Mouse (Mus musculus) limb, embryonic 14.5 days (tissue): ENCODE measurements around the gene Apold1. TPM values are rescaled to one million over a fixed set of nuclear protein-coding genes. Genes with fewer than 3 reads are reported as not detected.

Experiments
- ATAC-seq: fragments of 200-750 bp; cut with Nextera tagmentation; 2 replicates; pipeline ENCODE4 v1.8.0; 2017; ENCODE audit warnings: low read depth, moderate number of reproducible peaks, moderate TSS enrichment; ENCODE audit not compliant: low FRiP score
- DNase-seq: peaks from one replicate; pipeline ENCODE4 v3.0.0-alpha.2; 2015; ENCODE audit warnings: low spot score
- H3K27ac ChIP-seq: fragments of 300-500 bp; sonication (generic); replicated peaks from 2 replicates; pipeline ENCODE4 v1.5.1; 2014; ENCODE audit warnings: low read depth, mild to moderate bottlenecking, low read length, moderate library complexity, mixed read lengths
- H3K27me3 ChIP-seq: fragments of 300-500 bp; sonication (generic); 2 replicates; pipeline ENCODE4 v1.6.1; 2014; ENCODE audit warnings: low read length, mixed read lengths; ENCODE audit not compliant: control insufficient read depth, insufficient read depth
- H3K36me3 ChIP-seq: fragments of 300-500 bp; sonication (generic); 2 replicates; pipeline ENCODE4 v1.6.1; 2014; ENCODE audit warnings: mild to moderate bottlenecking, low read length, moderate library complexity, mixed read lengths; ENCODE audit not compliant: control insufficient read depth, insufficient read depth
- H3K4me1 ChIP-seq: fragments of 300-500 bp; sonication (generic); 2 replicates; pipeline ENCODE4 v1.6.1; 2014; ENCODE audit warnings: antibody characterized with exemption, low read length, mixed read lengths; ENCODE audit not compliant: control insufficient read depth, insufficient read depth
- H3K4me2 ChIP-seq: fragments of 300-500 bp; sonication (generic); replicated peaks from 2 replicates; pipeline ENCODE4 v1.6.1; 2014; ENCODE audit warnings: low read depth, mild to moderate bottlenecking, low read length, moderate library complexity; ENCODE audit not compliant: severe bottlenecking
- H3K4me3 ChIP-seq: fragments of 300-500 bp; sonication (generic); replicated peaks from 2 replicates; pipeline ENCODE4 v1.5.1; 2014; ENCODE audit warnings: low read length
- H3K9ac ChIP-seq: fragments of 300-500 bp; sonication (generic); 2 replicates; pipeline ENCODE4 v1.6.1; 2014; ENCODE audit warnings: mild to moderate bottlenecking, low read depth, low read length, moderate library complexity; ENCODE audit not compliant: severe bottlenecking
- H3K9me3 ChIP-seq: fragments of 300-500 bp; sonication (generic); 2 replicates; pipeline ENCODE4 v1.6.1; 2016; ENCODE audit warnings: low read length; ENCODE audit not compliant: control insufficient read depth
- POLR2A ChIP-seq: fragments of 200-500 bp; IDR thresholded peaks from 2 replicates; pipeline ENCODE4 v1.8.0; 2012; ENCODE audit warnings: inconsistent platforms, mild to moderate bottlenecking, moderate library complexity, borderline replicate concordance; ENCODE audit not compliant: insufficient read depth, insufficient read length; ENCODE audit errors: extremely low read depth
- WGBS: fragments of 180-500 bp; shearing (Covaris S2); extraction: QIAGEN DNeasy Blood & Tissue Kit; methylation state at CpG from one replicate; pipeline ENCODE4 v1.1.7; 2014; 5-methylcytosine and 5-hydroxymethylcytosine counted together
- polyA plus RNA-seq, 2 experiments: library from polyadenylated mRNA; depleted of rRNA in 1 of 2; stranded (reverse) in 1 of 2; unstranded in 1 of 2; fragments of >200 nt; fragmentation: Nextera tagmentation in 1 of 2; extraction: Ambion mirVana in 1 of 2; gene quantifications; 2 replicates each; pipeline versions ENCODE4 v1.2.1 to v1.2.3; 2012 to 2014

The Apold1 gene
- polyA plus RNA-seq, 2 experiments: 2.7 to 4.9 TPM

DNA sequence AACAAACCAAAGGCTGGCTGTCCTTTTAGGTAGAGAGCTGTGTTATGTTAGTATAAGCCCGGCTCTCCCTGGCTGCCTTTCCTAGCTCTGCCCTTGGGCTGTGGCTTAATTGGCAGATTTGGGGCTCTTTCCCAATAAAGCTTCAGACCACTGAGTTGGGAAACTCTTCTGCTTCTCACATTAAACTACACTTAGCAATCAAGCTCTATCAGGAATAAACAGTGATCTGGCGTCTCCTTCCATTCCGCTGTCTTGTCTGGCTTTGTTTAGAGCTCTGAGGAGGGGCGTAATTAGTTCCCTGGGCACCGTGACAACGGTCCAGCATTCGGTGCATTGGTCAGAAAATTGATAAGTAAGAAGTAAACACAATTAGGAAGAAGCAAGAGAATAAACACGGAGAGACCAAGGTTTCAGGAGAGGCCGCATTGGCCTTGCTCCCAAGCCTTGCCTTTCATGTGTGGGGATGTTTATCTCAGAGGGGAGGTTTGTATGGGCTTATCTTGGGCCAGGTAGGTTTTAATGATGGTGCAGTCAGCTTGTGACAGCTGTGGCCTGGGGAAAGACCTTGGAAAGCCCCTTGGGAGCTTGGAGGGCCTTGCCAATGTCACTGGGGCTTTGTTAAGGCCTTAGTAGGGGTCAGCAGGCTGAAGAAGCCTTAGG is 19.5 kb upstream of the Apold1 start:
- no peaks in the 10 kb centered on the region for H3K4me1 ChIP-seq
- 48% methylated on average over 9 of the region's 9 CpGs for WGBS
- no peak for TF ChIP-seq POLR2A
- no peak for ATAC-seq
- H3K27me3 ChIP-seq: no peaks in the 10 kb centered on the region
- no peaks in the 10 kb centered on the region for H3K36me3 ChIP-seq
- H3K4me3 ChIP-seq: no peak overlapping the region
- no peak overlapping the region for H3K27ac ChIP-seq
- DNase-seq: no peak
- no peaks in the 10 kb centered on the region for H3K9me3 ChIP-seq
- no peak overlapping the region for H3K4me2 ChIP-seq
- H3K9ac ChIP-seq: no peak overlapping the region

- Histone ChIP-seq H3K4me3 (no peak overlapping the region), H3K4me1 (no peaks in the 10 kb centered on the region), H3K9me3 (no peaks in the 10 kb centered on the region), H3K27ac (no peak overlapping the region), H3K4me2 (no peak overlapping the region), H3K27me3 (no peaks in the 10 kb centered on the region), H3K36me3 (no peaks in the 10 kb centered on the region), H3K9ac (no peak overlapping the region)
- no peak for ATAC-seq
- WGBS: 84% methylated on average over 5 of the region's 5 CpGs
- DNase-seq: no peak
- TF ChIP-seq POLR2A: no peak
Measured at GRCm38 (mm10) chr6:134962518-134962893, 19.0 kb upstream of the Apold1 start.

- no peak overlapping the region for H3K4me3 ChIP-seq
- H3K36me3 ChIP-seq: no peaks in the 10 kb centered on the region
- WGBS: 63% methylated on average over 2 of the region's 2 CpGs
- no peaks in the 10 kb centered on the region for H3K4me1 ChIP-seq
- H3K27ac ChIP-seq: no peak overlapping the region
- no peak overlapping the region for H3K9ac ChIP-seq
- no peak for ATAC-seq
- H3K9me3 ChIP-seq: no peaks in the 10 kb centered on the region
- TF ChIP-seq POLR2A: no peak
- no peak for DNase-seq
- no peaks in the 10 kb centered on the region for H3K27me3 ChIP-seq
- no peak overlapping the region for H3K4me2 ChIP-seq
Measured at GRCm38 (mm10) chr6:134963910-134964309, 17.6 kb upstream of the Apold1 start.

GRCm38 (mm10) chr6:134966681-134967080 is 14.8 kb upstream of the Apold1 start:
- ATAC-seq (no peak), DNase-seq (no peak)
- Histone ChIP-seq H3K4me3 (no peak overlapping the region), H3K27ac (no peak overlapping the region), H3K9ac (no peak overlapping the region), H3K4me1 (no peaks in the 10 kb centered on the region), H3K4me2 (no peak overlapping the region), H3K9me3 (no peaks in the 10 kb centered on the region), H3K36me3 (no peaks in the 10 kb centered on the region), H3K27me3 (no peaks in the 10 kb centered on the region)
- 83% methylated on average over 5 of the region's 5 CpGs for WGBS
- TF ChIP-seq POLR2A: no peak

GRCm38 (mm10) chr6:134968326-134968725 is 13.2 kb upstream of the Apold1 start:
- H3K27ac ChIP-seq: no peak overlapping the region
- no peaks in the 10 kb centered on the region for H3K4me1 ChIP-seq
- H3K9ac ChIP-seq: no peak overlapping the region
- H3K4me3 ChIP-seq: no peak overlapping the region
- no peak for ATAC-seq
- DNase-seq: no peak
- WGBS: 58% methylated on average over 1 of the region's 1 CpGs
- no peak overlapping the region for H3K4me2 ChIP-seq
- no peaks in the 10 kb centered on the region for H3K27me3 ChIP-seq
- no peaks in the 10 kb centered on the region for H3K9me3 ChIP-seq
- H3K36me3 ChIP-seq: no peaks in the 10 kb centered on the region
- no peak for TF ChIP-seq POLR2A
